Mouse (Mus musculus): ENCODE data around the gene Tat.
"Not testable (repeated sequence)": the region's sequence is repeated elsewhere in the genome, so short reads cannot be mapped to it uniquely, and the experiment has no call there.

Gene Tat

GRCm38 (mm10) chr8:109983944-109984343, 6.3 kb upstream of the Tat start:
- DNase-seq (ENCODE audit: low spot score) = peak; percentile 12

GRCm38 (mm10) chr8:109986384-109986783, 3.9 kb upstream of the Tat start:
- DNase-seq (ENCODE audit: low spot score) = no peak

GRCm38 (mm10) chr8:109987776-109988175, 2.5 kb upstream of the Tat start:
- DNase-seq (ENCODE audit: low spot score) = no peak

GRCm38 (mm10) chr8:109989151-109989550, 1.1 kb upstream of the Tat start:
- DNase-seq (ENCODE audit: low spot score) = no peak

- DNase-seq (ENCODE audit: low spot score) = no peak
These were observed 1.9 kb downstream of the Tat start for GRCm38 (mm10) chr8:109992166-109992565.

GRCm38 (mm10) chr8:109992951-109993350, 2.7 kb downstream of the Tat start:
- DNase-seq (ENCODE audit: low spot score) = no peak

GRCm38 (mm10) chr8:109997381-109997780, 7.1 kb downstream of the Tat start:
- no peak for DNase-seq (ENCODE audit: low spot score)

- no peak for DNase-seq (ENCODE audit: low spot score)
These were observed 7.8 kb downstream of the Tat start for GRCm38 (mm10) chr8:109998066-109998465.

- DNase-seq (ENCODE audit: low spot score) = no peak
These were observed 9.7 kb downstream of the Tat start for GRCm38 (mm10) chr8:109999974-110000373.

- DNase-seq (ENCODE audit: low spot score) = no peak
These were observed 12.7 kb downstream of the Tat start for GRCm38 (mm10) chr8:110002953-110003352.

- no peak for DNase-seq (ENCODE audit: low spot score)
These were observed 14.1 kb downstream of the Tat start for GRCm38 (mm10) chr8:110004300-110004699.

GRCm38 (mm10) chr8:110006312-110007023, 16.2 kb downstream of the Tat start:
- no peak for DNase-seq (ENCODE audit: low spot score)

GRCm38 (mm10) chr8:110008228-110008994, 18.2 kb downstream of the Tat start:
- DNase-seq (ENCODE audit: low spot score) = no peak

- DNase-seq (ENCODE audit: low spot score) = no peak
These were observed 18.8 kb downstream of the Tat start for GRCm38 (mm10) chr8:110008995-110009446.

- DNase-seq (ENCODE audit: low spot score) = no peak
These were observed 20.6 kb downstream of the Tat start for GRCm38 (mm10) chr8:110010868-110011267.

GRCm38 (mm10) chr8:110022081-110022480, 31.8 kb downstream of the Tat start:
- DNase-seq (ENCODE audit: low spot score) = no peak

GRCm38 (mm10) chr8:110022768-110023344, 32.6 kb downstream of the Tat start:
- DNase-seq (ENCODE audit: low spot score) = no peak

GRCm38 (mm10) chr8:110033771-110034170, 43.5 kb downstream of the Tat start:
- not testable (repeated sequence) for DNase-seq (ENCODE audit: low spot score)

- no peak for DNase-seq (ENCODE audit: low spot score)
These were observed 44.1 kb downstream of the Tat start for GRCm38 (mm10) chr8:110034331-110034730.

- DNase-seq (ENCODE audit: low spot score) = peak; percentile 7
These were observed 45.9 kb downstream of the Tat start for GRCm38 (mm10) chr8:110036156-110036555.

- no peak for DNase-seq (ENCODE audit: low spot score)
These were observed 49.0 kb downstream of the Tat start for GRCm38 (mm10) chr8:110039216-110039615.

GRCm38 (mm10) chr8:110039659-110040058, 49.4 kb downstream of the Tat start, which contains the start of gene Chst4:
Chst4 (minus strand) TSS chr8:110039740.
- DNase-seq (ENCODE audit: low spot score) = no peak

- no peak for DNase-seq (ENCODE audit: low spot score)
These were observed 50.3 kb downstream of the Tat start for GRCm38 (mm10) chr8:110040509-110040908.

Data from layer of hippocampus, adult 9-10 months (tissue).